Mouse (Mus musculus) thymus, adult 18-20 months (tissue): Measurements from ENCODE around the gene Snph.
A peak's percentile ranks its signal among the peaks of the same experiment; 100 is the strongest.
"Not testable (repeated sequence)": the region's sequence is repeated elsewhere in the genome, so short reads cannot be mapped to it uniquely, and the experiment has no call there.

Experiments
- DNase-seq, 2 experiments: peaks; one replicate each; pipeline ENCODE4 v3.0.0; 2022; ENCODE audit warnings: mixed read lengths in 2 of 2

Snph gene

DNA sequence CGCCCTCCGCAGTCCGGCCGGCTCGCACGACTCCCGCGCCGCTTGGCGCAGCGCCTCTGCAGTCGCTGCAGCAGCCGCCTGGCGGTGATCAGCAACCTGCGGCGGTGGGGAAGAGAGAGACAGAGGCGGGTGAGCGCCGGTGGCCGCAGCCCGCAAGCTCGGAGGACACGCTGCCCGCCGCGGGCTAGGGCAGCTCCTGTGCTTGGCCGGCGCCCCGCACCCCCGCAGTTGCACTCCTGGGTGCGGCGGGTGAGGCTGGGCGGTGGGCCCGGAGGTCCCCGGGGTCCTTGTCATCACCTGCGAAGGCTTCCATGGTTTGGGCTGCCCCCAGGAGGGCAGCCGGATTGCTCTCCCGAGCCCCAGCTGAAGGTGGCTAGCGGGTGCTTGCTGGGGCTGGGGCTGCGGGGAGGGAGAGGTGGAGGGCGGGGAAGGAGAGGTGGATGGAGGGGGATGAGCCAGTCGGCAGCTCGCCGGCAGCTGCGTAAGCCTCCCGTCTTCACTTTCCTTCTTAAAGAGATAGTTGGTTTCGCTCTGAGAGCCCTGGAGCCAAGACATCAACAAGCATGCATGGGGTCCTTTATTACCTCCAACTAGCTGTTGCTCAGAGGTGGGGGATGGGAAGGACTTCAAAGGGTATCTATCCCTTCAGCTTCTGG is at the start of gene Snph:
Gene Snph, minus strand, starts transcription at position 435 of the 656 bp plus-strand sequence.
- DNase-seq: peak; percentile 41 to 43

DNA sequence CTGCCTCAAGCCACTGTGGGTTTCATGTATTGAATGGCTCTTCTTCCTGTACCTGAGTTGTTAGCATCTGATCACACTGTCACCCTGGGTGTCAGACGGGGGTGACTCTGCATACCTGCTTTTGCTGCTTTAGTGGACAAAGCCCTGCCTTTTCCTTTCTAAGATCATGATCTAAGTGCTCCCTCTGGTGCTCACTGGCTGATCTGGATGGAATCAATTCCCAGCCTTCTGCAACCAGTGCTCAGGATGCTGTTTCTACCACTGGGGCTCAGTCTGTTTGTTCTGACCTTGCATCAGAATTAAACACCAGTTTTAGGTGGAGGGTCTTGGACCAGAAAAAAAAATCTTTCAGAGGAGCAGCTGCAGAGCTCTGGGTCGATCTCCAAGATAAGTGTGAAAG is 43.8 kb upstream of the Snph start:
- no peak for DNase-seq

DNA sequence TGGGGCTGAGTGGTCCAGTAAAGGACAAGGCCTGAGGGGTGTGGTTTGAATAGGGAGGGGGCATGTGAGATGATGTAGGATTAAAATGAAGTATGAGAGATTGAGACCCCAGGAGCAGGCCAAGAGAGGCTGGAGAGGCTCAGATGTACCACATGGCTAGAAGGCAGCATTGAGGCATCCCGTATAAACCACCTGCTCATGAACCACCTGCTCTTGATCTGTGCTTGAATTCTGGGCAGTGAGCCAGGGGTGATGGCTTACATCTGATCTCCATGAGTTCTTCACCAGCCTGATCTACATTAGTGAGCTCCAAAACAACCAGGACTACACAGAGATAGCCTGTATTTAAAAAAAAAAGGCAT is 38.6 kb upstream of the Snph start:
- DNase-seq: no peak

DNA sequence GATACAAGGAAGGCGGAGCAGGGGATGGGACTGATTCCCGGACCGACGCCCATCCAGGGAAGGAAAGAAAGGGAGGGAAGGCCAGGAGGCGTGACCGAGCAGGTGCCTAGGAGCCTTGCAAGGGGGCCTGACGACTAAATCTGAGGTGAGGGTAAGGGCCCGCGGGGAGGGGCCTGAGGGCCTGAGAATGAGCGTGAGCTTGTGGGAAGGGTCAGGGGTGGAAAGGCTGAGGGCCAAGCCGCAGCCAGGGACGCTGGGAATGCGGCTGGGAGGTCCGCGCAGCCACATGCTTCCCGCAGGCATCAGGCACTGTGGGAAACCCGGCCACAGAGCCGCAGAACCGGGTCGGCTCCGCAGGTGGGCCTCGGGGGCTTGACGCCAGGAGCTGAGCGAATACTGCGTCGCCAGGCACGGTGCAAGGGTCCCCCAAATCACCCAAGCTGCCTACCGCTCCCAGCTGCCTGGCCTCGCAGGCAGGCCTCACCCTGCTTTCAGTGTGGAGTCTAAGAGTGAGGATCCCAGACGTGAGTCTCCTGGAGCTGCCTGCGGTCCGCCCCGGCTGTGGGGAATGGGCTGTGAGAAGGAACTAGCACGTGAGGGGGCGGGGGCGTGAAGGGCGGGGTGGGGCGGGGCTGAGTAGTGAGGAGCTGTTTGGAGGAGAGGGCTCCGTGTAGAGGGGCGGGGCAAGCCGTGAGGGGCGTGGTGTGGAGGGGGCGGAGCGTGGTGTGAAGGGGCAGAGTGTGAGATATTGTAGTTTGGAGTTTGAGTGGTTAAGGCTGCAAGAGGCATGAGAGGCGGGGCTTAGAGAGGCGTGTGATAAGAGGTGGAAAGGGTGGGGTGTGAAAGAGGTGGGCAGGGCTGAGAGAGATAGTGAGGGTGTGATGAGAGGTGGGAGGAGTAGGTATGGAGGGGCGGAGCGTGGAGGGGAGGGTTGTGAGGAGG is 37.9 kb upstream of the Snph start:
- DNase-seq: no peak

DNA sequence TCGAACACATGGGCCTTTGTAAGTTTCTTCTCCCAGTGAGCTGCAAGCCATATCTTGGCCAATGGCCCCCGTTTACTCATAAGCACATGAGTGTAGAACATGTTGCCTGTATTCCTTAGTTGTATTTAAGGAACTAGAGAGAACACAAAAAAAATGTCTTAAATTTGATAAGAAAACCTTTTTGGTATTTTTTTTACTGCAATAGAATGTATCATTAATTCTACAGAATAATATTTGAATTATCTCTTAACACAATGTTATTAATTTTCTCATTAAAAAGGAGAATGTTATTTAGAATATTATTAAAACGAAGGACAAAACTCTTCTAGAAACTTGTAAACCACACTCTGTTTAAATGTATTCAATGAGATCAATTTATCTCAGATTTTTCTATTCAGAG is 36.0 kb upstream of the Snph start, which contains the start of gene Rad21l:
Gene Rad21l, minus strand, starts transcription at position 101 of the 400 bp plus-strand sequence.
- no peak for DNase-seq

DNA sequence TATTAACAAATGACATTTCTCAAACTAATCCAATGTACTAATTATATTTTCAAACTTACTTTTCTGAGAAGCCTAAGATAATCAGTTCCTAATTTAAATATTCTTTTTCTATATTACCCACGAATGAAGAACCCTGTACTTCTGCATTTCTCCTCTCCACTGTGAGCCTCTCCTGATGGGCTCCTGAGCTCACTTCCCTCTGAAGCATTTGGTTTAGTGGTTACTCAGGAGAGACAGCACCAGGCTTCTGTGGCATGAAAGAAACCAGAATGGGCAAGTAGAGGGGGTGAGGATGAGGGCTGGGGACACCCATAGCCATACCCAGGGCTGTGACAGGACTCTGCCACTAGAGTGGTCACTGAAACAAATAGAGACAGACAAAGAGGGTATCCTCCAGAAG is 19.7 kb upstream of the Snph start:
- no peak for DNase-seq

DNA sequence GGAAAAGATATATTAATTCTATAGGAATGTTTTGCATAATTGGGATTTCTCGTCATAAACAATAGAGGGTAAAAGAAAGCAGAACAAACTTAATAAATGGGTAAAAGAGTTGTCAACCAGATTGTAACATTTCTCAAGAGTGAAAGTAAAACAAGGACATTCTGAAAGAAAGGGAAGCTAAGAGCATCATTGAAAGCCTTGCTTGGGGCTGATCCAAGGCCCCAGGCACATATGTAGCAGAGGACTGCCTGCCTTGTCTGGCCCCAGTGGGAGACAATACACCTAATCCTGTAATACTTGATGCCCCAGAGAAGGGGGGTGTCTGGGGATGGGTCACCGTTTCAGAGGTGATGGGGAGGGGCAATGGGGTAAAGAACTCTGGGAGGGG is 3.6 kb upstream of the Snph start:
- no peak for DNase-seq

DNA sequence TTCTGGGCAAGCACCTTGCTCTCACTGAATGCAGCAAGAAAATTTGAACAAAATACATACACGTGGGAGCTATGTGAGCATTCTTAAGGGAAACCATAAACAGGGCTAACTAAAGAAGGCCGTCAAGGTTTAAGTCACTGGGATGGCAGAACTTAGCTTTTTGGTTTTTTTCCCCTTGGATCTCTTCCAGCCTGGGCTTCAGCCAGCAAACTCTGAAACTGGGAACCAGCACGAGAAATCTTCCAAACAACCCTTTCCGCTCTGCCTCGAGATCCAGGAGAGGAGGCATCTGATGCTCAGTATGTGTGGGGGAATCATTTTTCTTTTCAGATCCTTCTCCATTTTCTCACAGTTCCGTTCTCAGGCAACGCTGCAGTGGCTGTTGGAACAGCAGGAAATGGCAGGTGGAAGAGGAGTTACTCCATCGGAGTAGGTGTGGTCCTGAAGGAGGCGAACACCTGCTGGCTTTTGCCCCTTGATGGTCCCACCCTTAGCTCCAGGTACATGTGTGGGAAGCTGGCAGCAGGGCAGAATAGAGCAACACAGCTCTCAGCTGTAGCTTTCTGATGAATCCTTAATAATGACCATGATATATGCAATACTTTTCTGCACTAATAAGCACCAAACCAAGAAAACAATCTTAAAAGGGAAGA is 3.1 kb upstream of the Snph start:
- DNase-seq: no peak

DNA sequence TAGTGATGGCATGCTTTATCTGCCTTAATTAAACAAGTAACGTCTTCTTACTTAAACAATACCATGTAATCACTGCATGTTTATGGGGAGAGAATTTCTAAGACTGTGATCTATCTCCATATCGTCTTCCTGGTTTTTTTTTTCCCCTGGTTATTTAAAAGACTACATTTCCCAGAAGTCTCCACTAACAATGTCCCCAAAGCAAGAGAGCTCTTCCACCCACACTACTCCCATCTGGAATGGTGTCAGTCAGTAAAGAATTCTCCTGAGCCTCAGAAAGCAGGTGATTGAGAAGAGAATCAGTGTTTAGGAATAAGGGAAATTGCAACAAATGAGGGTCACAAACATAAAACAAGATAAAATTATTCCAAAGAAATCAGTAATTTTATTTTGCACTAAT is 2.5 kb upstream of the Snph start:
- DNase-seq: no peak

DNA sequence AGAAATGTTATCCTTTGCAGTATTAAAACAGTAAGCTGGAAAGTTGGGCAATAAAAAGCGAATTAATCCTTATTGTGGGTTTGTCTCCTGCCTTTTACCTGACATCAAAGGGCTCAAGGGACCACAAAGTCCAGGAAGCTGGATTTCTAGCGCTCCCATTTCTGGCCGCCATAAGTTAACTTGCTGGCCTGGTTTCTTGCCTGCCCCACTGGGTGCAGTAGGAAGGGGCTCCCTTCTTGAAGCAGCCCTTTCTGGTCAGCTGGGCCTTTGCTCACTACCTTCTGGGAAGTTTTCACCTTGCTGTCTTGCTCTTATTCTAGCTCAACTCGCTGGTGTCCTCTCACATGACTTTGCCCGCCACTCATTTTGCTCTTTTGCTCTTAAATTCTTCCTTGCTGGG is 589 bp upstream of the Snph start:
- DNase-seq: no peak

DNA sequence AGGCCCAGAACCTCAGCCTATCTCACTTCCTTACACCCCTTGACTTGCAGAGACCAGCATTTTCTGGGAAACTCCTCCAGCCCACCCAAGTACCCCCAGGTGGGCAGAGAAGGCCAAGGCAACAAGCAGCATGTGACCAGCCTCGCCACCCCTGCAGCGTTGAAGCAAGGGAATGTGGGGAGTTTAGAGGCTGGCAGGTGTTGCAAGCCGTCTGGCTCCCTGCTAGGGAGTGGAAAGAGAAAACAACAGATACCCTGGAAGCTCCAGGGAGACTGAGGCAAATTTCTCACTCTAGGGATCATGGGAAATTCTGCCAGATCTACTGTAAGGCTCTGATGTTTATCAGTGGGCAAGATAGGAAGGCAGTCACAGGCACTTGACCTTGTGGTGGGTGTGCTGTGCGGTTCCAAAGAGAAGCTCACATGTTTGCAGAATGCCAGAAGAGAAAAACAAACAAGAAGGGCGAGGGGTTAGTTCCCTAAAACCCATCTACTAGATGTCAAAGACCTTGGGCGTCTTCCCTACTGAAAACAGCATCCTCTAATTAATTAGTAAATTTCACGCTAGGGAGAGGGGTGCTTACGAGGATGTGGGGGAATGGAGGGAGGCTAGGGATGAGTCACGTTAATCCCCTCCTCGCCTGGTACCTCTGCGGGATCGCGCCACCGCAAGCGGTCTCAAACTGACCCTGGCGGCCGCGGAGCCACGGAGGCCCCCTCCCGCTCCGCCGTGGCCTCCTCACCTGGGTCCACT is 811 bp downstream of the Snph start:
- no peak for DNase-seq

DNA sequence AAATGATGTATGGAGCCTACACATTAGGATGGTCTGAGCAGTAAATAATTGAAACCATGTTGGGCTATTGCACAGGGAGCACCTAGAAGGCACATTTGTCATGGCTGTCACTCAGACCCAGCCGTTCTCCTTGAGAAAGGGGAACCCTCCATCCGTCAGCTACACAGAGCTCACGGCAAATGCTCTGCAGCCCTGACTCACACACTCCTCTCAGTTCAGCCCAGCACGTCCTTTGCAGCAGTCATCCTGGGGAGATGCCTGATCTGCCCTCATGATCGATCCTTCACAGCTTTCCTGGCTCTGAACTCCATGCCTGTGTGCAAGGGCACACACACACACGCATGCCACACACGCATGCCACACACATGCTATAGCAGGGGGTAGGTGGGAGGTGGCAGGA is 3.1 kb downstream of the Snph start:
- no peak for DNase-seq

DNA sequence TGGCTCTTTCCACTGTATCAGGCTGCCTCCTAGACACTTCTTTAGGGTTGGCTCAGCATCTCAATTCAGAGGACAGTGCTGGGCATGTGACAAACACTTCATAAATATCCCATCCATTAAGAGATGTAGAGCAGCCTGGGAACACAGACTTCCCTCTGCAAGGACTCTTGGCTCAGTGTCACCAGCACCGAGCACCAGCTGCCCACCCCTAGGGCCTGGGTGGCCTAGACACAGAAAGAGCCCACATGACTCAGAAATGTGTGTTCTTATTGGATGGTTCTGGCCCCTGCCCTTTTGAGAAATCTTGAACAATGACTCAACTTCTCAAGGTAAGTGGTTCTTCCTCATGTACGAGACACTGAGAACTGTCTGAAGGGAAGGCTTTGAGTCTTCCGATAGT is 4.4 kb downstream of the Snph start:
- no peak for DNase-seq

DNA sequence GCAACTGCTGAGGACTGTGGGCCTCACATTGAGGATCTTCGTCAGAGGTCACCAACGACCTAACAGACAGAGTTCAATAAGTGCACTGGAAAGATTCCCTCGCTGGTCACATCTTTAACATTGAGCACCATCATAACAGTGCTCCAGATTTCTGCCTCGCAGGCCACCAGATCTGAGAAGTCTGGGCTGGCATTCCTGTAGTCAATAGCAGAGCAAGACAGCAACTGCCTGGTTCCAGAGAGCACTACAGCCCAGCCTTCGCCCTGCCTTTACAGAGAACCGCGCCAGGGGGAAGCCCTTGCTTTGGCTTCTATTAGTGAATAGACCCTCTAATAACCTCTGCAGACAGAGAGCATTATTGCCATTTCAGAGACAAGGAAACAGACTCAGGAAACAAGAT is 6.1 kb downstream of the Snph start:
- DNase-seq: no peak

DNA sequence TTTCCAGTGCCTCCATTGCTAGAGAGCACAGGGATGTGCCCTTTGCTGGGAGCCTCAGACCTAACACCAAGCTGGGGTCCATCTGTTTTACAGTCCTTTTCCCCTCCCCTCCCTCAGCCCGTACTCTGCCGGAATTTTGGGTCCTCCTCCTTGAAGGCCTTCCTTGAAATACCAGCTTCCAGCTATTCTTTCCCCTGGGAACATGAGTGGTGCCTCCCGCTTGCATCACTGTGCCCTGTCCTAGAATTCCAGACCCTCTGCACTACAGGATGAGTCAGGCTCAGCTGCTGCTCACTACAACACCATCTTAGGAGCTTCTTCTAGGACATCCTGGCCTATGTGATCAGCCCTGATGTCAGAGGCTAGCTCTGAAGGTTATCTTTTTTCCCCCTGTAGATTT is 8.6 kb downstream of the Snph start:
- no peak for DNase-seq

DNA sequence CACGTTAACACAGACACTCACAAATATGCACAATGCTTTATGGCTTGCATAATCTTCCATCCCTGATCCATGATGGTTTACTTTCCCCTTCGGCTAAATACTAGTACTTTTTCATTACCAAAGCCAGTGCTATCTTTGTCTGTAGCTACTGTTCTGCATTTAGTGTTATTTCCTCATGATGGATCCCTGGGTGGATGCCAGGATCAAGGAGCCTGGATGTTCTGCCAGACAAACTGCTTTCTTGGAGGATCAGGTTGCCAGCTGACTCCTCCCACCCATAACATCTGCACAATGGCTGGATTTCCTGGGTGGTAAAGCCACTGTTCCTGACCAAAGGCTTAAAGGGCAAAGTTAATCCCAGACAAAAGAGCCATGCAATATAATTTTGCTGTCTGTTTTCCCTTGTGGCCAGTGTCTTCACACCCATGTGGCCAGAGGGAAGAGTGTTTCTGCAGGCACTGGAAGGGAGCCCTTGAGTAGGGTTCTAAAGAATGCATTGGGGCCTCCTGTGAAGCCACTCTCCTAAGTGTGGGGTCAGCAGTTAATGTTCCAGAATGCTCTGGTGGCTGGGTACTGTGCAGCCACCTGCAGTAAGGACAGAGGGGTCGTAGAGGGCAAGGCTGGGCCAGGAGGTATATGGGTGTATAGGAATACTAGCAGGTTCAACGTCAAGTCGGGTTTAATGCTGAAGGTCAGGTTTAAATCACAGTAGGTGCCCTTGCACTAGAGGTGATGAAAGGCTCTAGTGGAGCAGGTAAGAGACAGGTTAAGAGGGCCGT is 15.7 kb downstream of the Snph start:
- DNase-seq: no peak

DNA sequence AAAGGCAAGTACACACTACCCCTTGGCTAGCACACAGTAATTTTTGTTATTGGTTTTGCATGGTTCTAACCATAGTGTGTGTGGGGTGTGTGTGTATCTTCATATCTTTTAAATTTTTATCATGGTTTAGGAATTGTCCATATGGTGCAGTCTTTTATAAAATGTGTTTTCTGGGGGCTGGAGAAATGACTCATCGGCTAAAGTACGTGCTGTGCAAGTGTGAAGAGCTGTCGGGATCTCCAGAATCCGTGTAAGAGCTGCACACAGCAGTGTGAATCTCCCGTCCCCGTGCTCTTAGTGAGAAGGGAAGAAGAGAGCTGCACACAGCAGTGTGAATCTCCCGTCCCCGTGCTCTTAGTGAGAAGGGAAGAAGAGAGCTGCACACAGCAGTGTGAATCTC is 16.6 kb downstream of the Snph start:
- DNase-seq: not testable (repeated sequence)

DNA sequence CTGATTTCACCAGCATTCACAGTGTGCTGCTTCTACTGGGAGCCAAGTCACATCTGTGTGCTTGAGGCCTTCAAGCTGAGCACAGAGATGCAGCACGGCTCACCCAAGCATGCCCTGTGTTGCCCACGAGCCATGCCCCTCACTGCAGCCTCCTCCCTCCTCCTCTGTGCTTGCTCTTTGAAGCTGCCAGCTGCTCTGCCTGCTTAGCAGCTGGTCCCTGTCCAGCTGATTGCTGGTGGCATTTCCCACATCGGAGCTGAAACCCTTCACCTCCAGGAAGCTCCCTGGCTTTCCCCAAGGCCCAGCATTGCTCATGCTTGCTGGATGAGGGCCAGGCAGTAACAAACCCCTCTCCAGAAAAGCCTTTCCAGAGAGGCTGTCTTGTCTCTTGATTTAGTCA is 22.4 kb downstream of the Snph start:
- no peak for DNase-seq

DNA sequence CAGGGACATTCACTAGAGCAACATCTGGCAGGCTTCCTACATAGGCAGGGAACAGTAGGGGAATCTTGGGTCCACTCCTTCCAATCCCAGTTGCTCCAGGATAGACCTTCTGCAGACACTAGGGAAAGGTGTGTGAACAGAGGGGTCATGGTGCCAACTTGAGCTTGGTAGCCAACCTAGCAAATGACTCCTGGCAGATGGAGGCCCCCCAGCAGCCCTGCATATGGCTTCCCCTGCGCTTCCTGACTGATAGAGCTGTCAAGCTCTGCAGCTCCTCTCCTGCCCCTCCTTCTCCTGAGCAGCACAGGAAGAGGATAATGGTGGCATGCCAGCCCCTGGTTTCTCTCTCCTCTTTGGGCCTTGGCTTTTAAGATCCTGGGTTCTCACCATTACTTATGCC is 24.0 kb downstream of the Snph start:
- DNase-seq: no peak

DNA sequence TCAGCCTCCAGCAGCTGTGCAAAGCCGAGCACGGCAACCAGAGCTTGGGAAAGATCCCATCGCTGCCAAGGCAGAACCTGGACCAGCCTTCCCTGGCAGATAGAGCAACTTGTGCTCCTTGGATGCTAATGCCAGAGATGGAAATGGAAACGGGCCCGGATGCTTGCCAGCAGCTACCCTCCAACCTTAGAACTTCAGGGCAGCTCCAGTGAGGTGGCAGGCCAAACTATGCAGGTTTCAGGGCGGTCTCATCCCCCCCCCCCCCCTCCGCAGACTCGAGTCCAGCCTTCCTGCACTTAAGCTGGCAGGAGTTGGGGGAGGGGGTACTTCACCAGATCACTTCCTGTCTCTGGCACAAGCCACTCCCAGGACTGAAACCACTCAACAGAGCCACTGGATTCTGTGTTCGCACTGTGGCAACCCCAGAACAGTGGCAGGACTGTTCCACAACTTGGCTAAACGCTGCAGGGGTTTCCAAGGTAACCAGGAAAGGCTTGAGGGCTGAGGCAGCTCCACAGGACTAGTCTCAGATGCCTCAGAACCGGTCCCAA is 26.9 kb downstream of the Snph start:
- no peak for DNase-seq

DNA sequence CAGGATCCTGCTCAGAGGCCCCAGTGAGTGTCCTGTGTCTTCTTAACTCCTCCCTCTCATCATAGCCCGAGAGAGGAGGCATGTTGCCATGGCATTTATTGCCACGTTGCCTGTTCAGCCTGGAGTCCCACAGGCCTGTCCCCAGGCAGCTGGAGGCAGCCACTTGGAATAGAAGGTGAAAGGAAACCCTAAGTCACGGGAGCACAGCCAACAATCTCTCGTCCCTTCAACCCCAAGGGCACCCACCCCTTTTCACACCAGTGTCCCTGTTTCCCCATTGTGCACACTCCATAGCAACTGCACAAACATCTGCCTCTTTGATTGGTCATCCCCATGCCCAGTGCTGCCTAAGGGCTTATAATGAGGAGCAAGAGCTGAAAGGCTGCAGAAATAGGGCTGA is 28.8 kb downstream of the Snph start:
- no peak for DNase-seq

DNA sequence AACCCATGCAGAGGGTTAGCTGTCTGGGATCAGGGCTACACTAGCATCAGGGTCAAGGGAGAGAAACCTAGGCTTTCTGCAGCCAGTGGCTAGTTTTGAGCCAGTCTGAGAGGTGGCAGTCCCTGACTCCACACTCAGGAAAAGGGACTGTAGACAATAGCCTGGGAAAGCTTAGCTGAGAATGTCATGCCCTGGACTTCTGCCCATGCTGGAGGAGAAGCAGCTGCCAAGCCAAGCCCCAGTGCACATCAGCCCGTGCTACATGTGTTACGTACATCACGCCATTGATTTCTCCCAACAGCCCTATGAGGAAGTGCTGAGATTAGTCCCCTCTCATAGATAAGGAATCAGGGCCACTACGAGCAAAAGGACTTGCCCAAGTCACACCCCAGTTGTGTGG is 30.3 kb downstream of the Snph start:
- no peak for DNase-seq
